Mouse (Mus musculus): ENCODE data around the gene Duxf3. TPM values are rescaled to one million over a fixed set of nuclear protein-coding genes. Genes with fewer than 3 reads are reported as not detected.

Gene Duxf3
- total RNA-seq, 1 experiment = 2.7 TPM

DNA sequence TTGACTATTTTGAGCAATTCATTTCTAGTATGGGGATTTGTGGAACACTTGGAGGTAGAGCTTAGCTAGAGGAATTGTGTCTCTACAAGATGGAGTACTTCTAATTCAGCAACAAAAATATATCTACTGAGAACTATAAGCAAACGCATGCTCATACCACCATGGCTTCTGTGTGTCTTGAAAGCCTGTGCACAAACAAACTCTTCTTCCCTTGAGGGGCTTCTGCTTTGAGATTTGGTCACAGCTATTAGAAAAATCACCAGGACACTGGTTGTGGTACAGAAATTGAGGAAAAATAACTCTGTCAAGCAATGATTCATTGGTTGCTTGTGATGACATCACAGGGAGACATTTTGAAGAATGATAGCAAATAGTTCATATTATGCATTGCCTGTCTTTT is 17.1 kb downstream of the Duxf3 start:
- Histone ChIP-seq H3K36me3 (ENCODE audit: control insufficient read depth, insufficient read depth, low read length, poor library complexity, severe bottlenecking) (no peaks in the 10 kb centered on the region), H3K4me3 (ENCODE audit: insufficient read depth in 1 of 2, low read depth in 1 of 2, low read length in 2 of 2, poor library complexity in 1 of 2, severe bottlenecking in 1 of 2) (no peak overlapping the region), H3K9me3 (ENCODE audit: control insufficient read depth, insufficient read depth, low read depth, low read length) (no peaks in the 10 kb centered on the region), H3K27ac (ENCODE audit: insufficient read depth, low read depth, low read length, poor library complexity, severe bottlenecking) (no peak overlapping the region), H3K9ac (ENCODE audit: insufficient read depth, low read depth, low read length, poor library complexity, severe bottlenecking) (no peak overlapping the region), H3K4me1 (ENCODE audit: control insufficient read depth in 2 of 2, insufficient read depth in 2 of 2, low read length in 2 of 2, poor library complexity in 1 of 2) (no peaks in the 10 kb centered on the region)
- no peak for DNase-seq (ENCODE audit: low read depth, low spot score)
- no peak for TF ChIP-seq HCFC1 (IDR thresholded peaks at IDR 0.05; ENCODE audit: borderline replicate concordance, insufficient read depth, low read length)
- TF ChIP-seq ZNF384 (IDR thresholded peaks at IDR 0.05; ENCODE audit: low read depth, low read length) = no peak
- no peak for TF ChIP-seq MAFK (IDR thresholded peaks at IDR 0.05; ENCODE audit: insufficient read depth, low read depth, low read length)
- no peak for TF ChIP-seq CHD2 (IDR thresholded peaks at IDR 0.05; ENCODE audit: low read depth, low read length)
- TF ChIP-seq ZC3H11A (IDR thresholded peaks at IDR 0.05; ENCODE audit: borderline replicate concordance, low read depth, low read length) = no peak
- in situ Hi-C loops (cut with MboI; ENCODE audit: low sequenced_read_pairs in 2 of 2, unreplicated experiment in 2 of 2) = no loop called here

DNA sequence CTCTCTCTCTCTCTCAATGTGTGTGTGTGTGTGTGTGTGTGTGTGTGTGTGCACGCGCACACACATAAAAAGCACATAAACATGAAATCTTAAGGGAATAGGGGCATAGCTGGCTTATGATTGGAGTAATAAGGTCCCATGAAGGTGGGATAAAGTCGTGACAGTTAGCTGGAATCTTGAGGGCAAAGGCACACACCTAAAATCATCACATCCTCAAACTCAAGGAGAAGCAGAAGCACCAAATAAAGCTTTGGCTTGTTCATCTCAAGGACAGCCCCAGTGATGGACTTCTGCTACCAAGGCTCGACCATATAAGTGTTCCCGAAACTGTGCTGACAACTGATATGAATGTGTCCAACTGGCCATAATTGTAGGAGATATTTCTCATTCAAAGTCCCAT is 17.5 kb downstream of the Duxf3 start:
- in situ Hi-C loops (cut with MboI; ENCODE audit: low sequenced_read_pairs in 2 of 2, unreplicated experiment in 2 of 2) = no loop called here
- Histone ChIP-seq H3K9me3 (ENCODE audit: control insufficient read depth, insufficient read depth, low read depth, low read length) (no peaks in the 10 kb centered on the region), H3K4me1 (ENCODE audit: control insufficient read depth in 2 of 2, insufficient read depth in 2 of 2, low read length in 2 of 2, poor library complexity in 1 of 2) (no peaks in the 10 kb centered on the region), H3K9ac (ENCODE audit: insufficient read depth, low read depth, low read length, poor library complexity, severe bottlenecking) (no peak overlapping the region), H3K4me3 (ENCODE audit: insufficient read depth in 1 of 2, low read depth in 1 of 2, low read length in 2 of 2, poor library complexity in 1 of 2, severe bottlenecking in 1 of 2) (no peak overlapping the region), H3K36me3 (ENCODE audit: control insufficient read depth, insufficient read depth, low read length, poor library complexity, severe bottlenecking) (no peaks in the 10 kb centered on the region), H3K27ac (ENCODE audit: insufficient read depth, low read depth, low read length, poor library complexity, severe bottlenecking) (no peak overlapping the region)
- DNase-seq (ENCODE audit: low read depth, low spot score) = no peak
- TF ChIP-seq ZC3H11A (IDR thresholded peaks at IDR 0.05; ENCODE audit: borderline replicate concordance, low read depth, low read length) (no peak), CHD2 (IDR thresholded peaks at IDR 0.05; ENCODE audit: low read depth, low read length) (no peak), MAFK (IDR thresholded peaks at IDR 0.05; ENCODE audit: insufficient read depth, low read depth, low read length) (no peak), ZNF384 (IDR thresholded peaks at IDR 0.05; ENCODE audit: low read depth, low read length) (no peak), HCFC1 (IDR thresholded peaks at IDR 0.05; ENCODE audit: borderline replicate concordance, insufficient read depth, low read length) (no peak)

DNA sequence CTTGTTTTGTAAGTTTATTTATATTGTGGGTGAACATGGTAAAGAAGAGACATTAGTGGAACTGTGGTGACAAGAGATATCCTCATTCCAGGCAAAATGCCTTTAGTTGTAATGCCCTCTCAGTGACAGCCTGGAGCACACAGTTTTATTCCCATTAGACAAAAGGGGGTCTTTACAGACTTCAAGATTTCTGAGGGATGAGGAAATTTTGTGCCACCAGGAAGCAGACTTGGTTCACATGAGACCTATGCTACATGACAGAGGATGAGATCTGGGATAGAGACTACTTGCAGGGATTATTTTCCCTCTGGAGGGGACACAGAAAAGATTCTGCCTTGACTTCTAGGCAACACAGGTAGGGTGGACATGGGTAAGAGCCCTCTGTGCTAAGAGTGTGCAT is 18.0 kb downstream of the Duxf3 start:
- Histone ChIP-seq H3K4me1 (ENCODE audit: control insufficient read depth in 2 of 2, insufficient read depth in 2 of 2, low read length in 2 of 2, poor library complexity in 1 of 2) (no peaks in the 10 kb centered on the region), H3K9me3 (ENCODE audit: control insufficient read depth, insufficient read depth, low read depth, low read length) (no peaks in the 10 kb centered on the region), H3K36me3 (ENCODE audit: control insufficient read depth, insufficient read depth, low read length, poor library complexity, severe bottlenecking) (no peaks in the 10 kb centered on the region), H3K4me3 (ENCODE audit: insufficient read depth in 1 of 2, low read depth in 1 of 2, low read length in 2 of 2, poor library complexity in 1 of 2, severe bottlenecking in 1 of 2) (no peak overlapping the region), H3K27ac (ENCODE audit: insufficient read depth, low read depth, low read length, poor library complexity, severe bottlenecking) (no peak overlapping the region), H3K9ac (ENCODE audit: insufficient read depth, low read depth, low read length, poor library complexity, severe bottlenecking) (no peak overlapping the region)
- in situ Hi-C loops (cut with MboI; ENCODE audit: low sequenced_read_pairs in 2 of 2, unreplicated experiment in 2 of 2) = no loop called here
- no peak for TF ChIP-seq ZC3H11A (IDR thresholded peaks at IDR 0.05; ENCODE audit: borderline replicate concordance, low read depth, low read length)
- DNase-seq (ENCODE audit: low read depth, low spot score) = no peak

DNA sequence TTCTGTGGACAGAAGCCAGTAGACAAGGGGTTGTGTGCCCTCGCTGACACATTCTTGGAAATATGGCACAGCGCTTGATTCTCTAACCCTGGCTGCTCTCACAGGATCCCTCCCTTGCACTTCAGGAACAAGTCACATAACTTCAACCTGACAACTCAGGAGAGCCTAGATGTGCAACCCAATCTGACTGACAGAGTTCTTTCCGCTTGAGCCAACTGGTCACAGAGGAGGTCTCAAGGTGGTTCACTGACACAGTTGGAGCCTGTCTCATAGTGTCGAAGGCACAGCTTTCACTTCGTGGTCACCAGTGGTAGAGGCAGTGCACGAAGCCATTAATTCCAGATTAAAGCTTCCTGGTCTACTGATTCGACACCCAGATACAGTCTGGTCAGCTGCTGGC is 20.2 kb downstream of the Duxf3 start:
- TF ChIP-seq MAFK (IDR thresholded peaks at IDR 0.05; ENCODE audit: insufficient read depth, low read depth, low read length) (no peak), CHD2 (IDR thresholded peaks at IDR 0.05; ENCODE audit: low read depth, low read length) (no peak), ZNF384 (IDR thresholded peaks at IDR 0.05; ENCODE audit: low read depth, low read length) (no peak), ZC3H11A (IDR thresholded peaks at IDR 0.05; ENCODE audit: borderline replicate concordance, low read depth, low read length) (no peak), HCFC1 (IDR thresholded peaks at IDR 0.05; ENCODE audit: borderline replicate concordance, insufficient read depth, low read length) (no peak)
- in situ Hi-C loops (cut with MboI; ENCODE audit: low sequenced_read_pairs in 2 of 2, unreplicated experiment in 2 of 2) = no loop called here
- H3K9ac ChIP-seq (ENCODE audit: insufficient read depth, low read depth, low read length, poor library complexity, severe bottlenecking) = no peak overlapping the region
- H3K4me1 ChIP-seq (ENCODE audit: control insufficient read depth in 2 of 2, insufficient read depth in 2 of 2, low read length in 2 of 2, poor library complexity in 1 of 2) = no peaks in the 10 kb centered on the region
- DNase-seq (ENCODE audit: low read depth, low spot score) = no peak
- H3K36me3 ChIP-seq (ENCODE audit: control insufficient read depth, insufficient read depth, low read length, poor library complexity, severe bottlenecking) = no peaks in the 10 kb centered on the region
- H3K9me3 ChIP-seq (ENCODE audit: control insufficient read depth, insufficient read depth, low read depth, low read length) = no peaks in the 10 kb centered on the region
- H3K4me3 ChIP-seq (ENCODE audit: insufficient read depth in 1 of 2, low read depth in 1 of 2, low read length in 2 of 2, poor library complexity in 1 of 2, severe bottlenecking in 1 of 2) = no peak overlapping the region
- H3K27ac ChIP-seq (ENCODE audit: insufficient read depth, low read depth, low read length, poor library complexity, severe bottlenecking) = no peak overlapping the region

DNA sequence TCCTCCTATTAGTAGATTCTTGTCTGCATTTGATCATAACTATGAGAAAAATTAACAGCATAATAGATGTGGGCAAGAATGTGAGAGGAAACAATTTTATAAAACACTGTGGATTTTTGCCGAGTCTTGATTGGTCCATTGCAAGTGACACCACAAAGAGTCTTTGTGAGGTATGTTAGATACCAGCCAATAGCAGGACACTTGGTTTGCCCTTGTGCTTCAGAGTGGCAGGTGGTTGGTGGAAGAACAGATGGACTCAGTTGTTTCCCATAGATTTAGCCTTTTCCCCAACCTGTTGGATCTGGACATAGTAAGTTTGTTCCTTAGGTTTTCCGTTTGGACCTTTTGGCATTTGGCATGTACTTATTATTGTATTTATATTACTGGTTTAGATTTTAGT is 21.3 kb downstream of the Duxf3 start:
- Histone ChIP-seq H3K9ac (ENCODE audit: insufficient read depth, low read depth, low read length, poor library complexity, severe bottlenecking) (no peak overlapping the region), H3K36me3 (ENCODE audit: control insufficient read depth, insufficient read depth, low read length, poor library complexity, severe bottlenecking) (no peaks in the 10 kb centered on the region), H3K4me1 (ENCODE audit: control insufficient read depth in 2 of 2, insufficient read depth in 2 of 2, low read length in 2 of 2, poor library complexity in 1 of 2) (no peaks in the 10 kb centered on the region), H3K9me3 (ENCODE audit: control insufficient read depth, insufficient read depth, low read depth, low read length) (no peaks in the 10 kb centered on the region), H3K27ac (ENCODE audit: insufficient read depth, low read depth, low read length, poor library complexity, severe bottlenecking) (no peak overlapping the region), H3K4me3 (ENCODE audit: insufficient read depth in 1 of 2, low read depth in 1 of 2, low read length in 2 of 2, poor library complexity in 1 of 2, severe bottlenecking in 1 of 2) (no peak overlapping the region)
- TF ChIP-seq ZNF384 (IDR thresholded peaks at IDR 0.05; ENCODE audit: low read depth, low read length) (no peak), HCFC1 (IDR thresholded peaks at IDR 0.05; ENCODE audit: borderline replicate concordance, insufficient read depth, low read length) (no peak), MAFK (IDR thresholded peaks at IDR 0.05; ENCODE audit: insufficient read depth, low read depth, low read length) (no peak), CHD2 (IDR thresholded peaks at IDR 0.05; ENCODE audit: low read depth, low read length) (no peak), ZC3H11A (IDR thresholded peaks at IDR 0.05; ENCODE audit: borderline replicate concordance, low read depth, low read length) (no peak)
- in situ Hi-C loops (cut with MboI; ENCODE audit: low sequenced_read_pairs in 2 of 2, unreplicated experiment in 2 of 2) = no loop called here
- DNase-seq (ENCODE audit: low read depth, low spot score) = no peak
